Mouse (Mus musculus): ENCODE data around the gene Fxyd4. TPM values are rescaled to one million over a fixed set of nuclear protein-coding genes. Genes with fewer than 3 reads are reported as not detected.

Gene Fxyd4
- polyA plus RNA-seq, 1 experiment from 2014 or later: 4.2 TPM

- Histone ChIP-seq H3K9me3 (ENCODE audit: control insufficient read depth, low read length) (no peaks in the 10 kb centered on the region), H3K4me1 (replicated peaks; ENCODE audit: control insufficient read depth, insufficient read depth) (no peaks in the 10 kb centered on the region), H3K4me2 (replicated peaks; ENCODE audit: low read depth) (no peak overlapping the region), H3K27me3 (ENCODE audit: control insufficient read depth, insufficient read depth, low read length) (no peaks in the 10 kb centered on the region), H3K4me3 (ENCODE audit: low read depth, low read length) (no peak overlapping the region), H3K9ac (ENCODE audit: low read length) (no peak overlapping the region), H3K36me3 (ENCODE audit: control insufficient read depth, insufficient read depth, low read length) (no peaks in the 10 kb centered on the region), H3K27ac (replicated peaks) (no peak overlapping the region)
- peak; percentile 41 for DNase-seq (ENCODE audit: low spot score)
- TF ChIP-seq CTCF (IDR thresholded peaks at IDR 0.05; ENCODE audit: low read depth) (peak; percentile 76), EP300 (optimal IDR thresholded peaks at IDR 0.05) (no peak)
- 0 out of 2 replicates have a peak, but pooled peaks have one; percentile 46 for ATAC-seq (ENCODE audit: low FRiP score, low TSS enrichment)
- WGBS: 52% methylated on average over 11 of the region's 11 CpGs
Observed at GRCm38 (mm10) chr6:117932325-117933051, 5.0 kb downstream of the Fxyd4 start.

- no peaks in the 10 kb centered on the region for H3K4me1 ChIP-seq (replicated peaks; ENCODE audit: control insufficient read depth, insufficient read depth)
- no peak overlapping the region for H3K4me2 ChIP-seq (replicated peaks; ENCODE audit: low read depth)
- ATAC-seq (ENCODE audit: low FRiP score, low TSS enrichment): no peak
- H3K27ac ChIP-seq (replicated peaks): no peak overlapping the region
- H3K4me3 ChIP-seq (ENCODE audit: low read depth, low read length): no peak overlapping the region
- H3K36me3 ChIP-seq (ENCODE audit: control insufficient read depth, insufficient read depth, low read length): peaks cover 3% of the 10 kb centered on the region; the same call in 1 of the 2 replicates
- H3K9me3 ChIP-seq (ENCODE audit: control insufficient read depth, low read length): no peaks in the 10 kb centered on the region
- TF ChIP-seq EP300 (optimal IDR thresholded peaks at IDR 0.05) (no peak), CTCF (IDR thresholded peaks at IDR 0.05; ENCODE audit: low read depth) (no peak)
- DNase-seq (ENCODE audit: low spot score): no peak
- no peaks in the 10 kb centered on the region for H3K27me3 ChIP-seq (ENCODE audit: control insufficient read depth, insufficient read depth, low read length)
- 89% methylated on average over 3 of the region's 3 CpGs for WGBS
- H3K9ac ChIP-seq (ENCODE audit: low read length): no peak overlapping the region
Observed at GRCm38 (mm10) chr6:117929945-117930655, 7.4 kb downstream of the Fxyd4 start.

DNA sequence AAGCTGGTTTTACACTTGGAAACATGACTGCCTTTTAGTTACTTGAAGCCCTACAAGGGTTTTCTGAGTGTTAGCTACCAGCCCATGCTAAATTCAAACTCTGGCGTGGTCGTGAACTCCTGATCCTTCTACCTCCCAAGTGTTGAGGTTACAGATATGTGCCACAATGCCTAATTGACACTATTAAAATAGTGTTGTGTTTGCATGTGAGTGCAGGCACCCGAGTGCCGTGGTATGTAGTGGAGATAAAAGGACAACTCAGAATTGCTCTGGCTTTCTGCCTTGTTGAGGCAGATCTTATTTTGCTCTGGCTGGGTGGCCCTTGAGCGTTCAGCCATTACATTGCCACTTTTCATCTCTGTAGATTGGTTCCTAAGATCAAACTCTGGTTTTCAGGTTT lies 8.7 kb downstream of the Fxyd4 start:
- no peak for DNase-seq (ENCODE audit: low spot score)
- Histone ChIP-seq H3K9ac (ENCODE audit: low read length) (no peak overlapping the region), H3K4me2 (replicated peaks; ENCODE audit: low read depth) (no peak overlapping the region)

DNA sequence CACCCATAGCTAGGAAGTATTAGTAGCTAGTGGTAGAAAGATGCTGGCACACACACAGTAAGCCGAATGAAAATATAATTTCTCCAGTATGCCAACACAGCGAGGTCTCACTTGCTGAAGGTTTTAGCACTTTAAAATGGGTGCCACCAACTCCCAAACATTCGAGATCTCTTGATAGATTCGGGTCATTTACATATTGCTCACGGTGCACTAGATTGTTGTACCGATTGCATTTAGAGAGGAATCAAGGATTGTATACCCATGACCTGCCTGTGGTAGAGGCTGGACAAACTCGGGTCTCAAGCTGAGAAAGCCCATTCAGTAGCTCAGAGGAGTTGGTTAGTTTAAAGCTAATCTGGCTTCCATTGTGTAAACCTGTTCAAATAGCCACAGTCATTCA lies 9.5 kb downstream of the Fxyd4 start:
- no peaks in the 10 kb centered on the region for H3K27me3 ChIP-seq (ENCODE audit: control insufficient read depth, insufficient read depth, low read length)
- peaks cover 3% of the 10 kb centered on the region; the same call in 1 of the 2 replicates for H3K36me3 ChIP-seq (ENCODE audit: control insufficient read depth, insufficient read depth, low read length)
- H3K4me3 ChIP-seq (ENCODE audit: low read depth, low read length): no peak overlapping the region
- no peak overlapping the region for H3K4me2 ChIP-seq (replicated peaks; ENCODE audit: low read depth)
- TF ChIP-seq CTCF (IDR thresholded peaks at IDR 0.05; ENCODE audit: low read depth): no peak
- TF ChIP-seq EP300 (optimal IDR thresholded peaks at IDR 0.05): no peak
- ATAC-seq (ENCODE audit: low FRiP score, low TSS enrichment) (no peak), DNase-seq (ENCODE audit: low spot score) (no peak)
- no peak overlapping the region for H3K27ac ChIP-seq (replicated peaks)
- no peaks in the 10 kb centered on the region for H3K9me3 ChIP-seq (ENCODE audit: control insufficient read depth, low read length)
- WGBS: 80% methylated on average over 7 of the region's 7 CpGs
- H3K4me1 ChIP-seq (replicated peaks; ENCODE audit: control insufficient read depth, insufficient read depth): no peaks in the 10 kb centered on the region
- H3K9ac ChIP-seq (ENCODE audit: low read length): no peak overlapping the region

More for the DNA sequence above, 8.7 kb downstream of the Fxyd4 start:
- H3K36me3 ChIP-seq (ENCODE audit: control insufficient read depth, insufficient read depth, low read length): peaks cover 3% of the 10 kb centered on the region; the same call in 1 of the 2 replicates
- TF ChIP-seq CTCF (IDR thresholded peaks at IDR 0.05; ENCODE audit: low read depth) (no peak), EP300 (optimal IDR thresholded peaks at IDR 0.05) (no peak)
- H3K27ac ChIP-seq (replicated peaks): no peak overlapping the region
- ATAC-seq (ENCODE audit: low FRiP score, low TSS enrichment): no peak
- 81% methylated on average over 5 of the region's 5 CpGs for WGBS
- no peak overlapping the region for H3K4me3 ChIP-seq (ENCODE audit: low read depth, low read length)
- no peaks in the 10 kb centered on the region for H3K27me3 ChIP-seq (ENCODE audit: control insufficient read depth, insufficient read depth, low read length)
- no peaks in the 10 kb centered on the region for H3K9me3 ChIP-seq (ENCODE audit: control insufficient read depth, low read length)
- H3K4me1 ChIP-seq (replicated peaks; ENCODE audit: control insufficient read depth, insufficient read depth): no peaks in the 10 kb centered on the region

DNA sequence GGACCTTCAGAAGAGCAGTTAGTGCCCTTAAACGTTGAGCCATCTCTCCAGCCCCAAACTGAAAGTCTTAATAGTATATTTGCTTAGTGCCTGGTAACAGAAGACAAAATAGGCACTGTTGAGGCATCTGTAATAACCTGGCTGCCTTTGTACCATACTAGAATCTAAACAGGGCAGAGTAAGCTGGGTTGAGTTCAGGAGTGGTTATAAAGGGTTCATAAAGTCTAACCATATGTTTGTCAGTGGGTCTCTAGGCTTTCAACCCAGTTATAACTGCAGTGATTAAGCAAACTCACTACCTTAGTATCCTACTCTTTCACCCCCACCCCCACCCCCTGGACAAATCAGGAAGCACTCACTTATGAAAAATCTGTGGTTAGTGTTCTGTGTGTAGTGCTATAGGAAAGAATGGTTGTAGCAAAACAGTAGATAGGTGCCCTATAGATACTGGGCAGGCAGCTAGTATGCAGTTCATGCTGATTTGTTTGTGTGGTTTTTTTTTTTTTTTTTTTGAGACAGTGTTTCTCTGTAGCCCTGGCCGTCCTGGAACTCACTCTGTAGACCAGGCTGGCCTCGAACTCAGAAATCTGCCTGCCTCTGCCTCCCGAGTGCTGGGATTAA lies 10.5 kb downstream of the Fxyd4 start:
- no peaks in the 10 kb centered on the region for H3K4me1 ChIP-seq (replicated peaks; ENCODE audit: control insufficient read depth, insufficient read depth)
- no peaks in the 10 kb centered on the region for H3K9me3 ChIP-seq (ENCODE audit: control insufficient read depth, low read length)
- no peak for DNase-seq (ENCODE audit: low spot score)
- H3K9ac ChIP-seq (ENCODE audit: low read length): no peak overlapping the region
- H3K27ac ChIP-seq (replicated peaks): no peak overlapping the region
- H3K4me2 ChIP-seq (replicated peaks; ENCODE audit: low read depth): no peak overlapping the region
- no peak overlapping the region for H3K4me3 ChIP-seq (ENCODE audit: low read depth, low read length)
- H3K36me3 ChIP-seq (ENCODE audit: control insufficient read depth, insufficient read depth, low read length): peaks cover 4% of the 10 kb centered on the region; the same call in 1 of the 2 replicates
- H3K27me3 ChIP-seq (ENCODE audit: control insufficient read depth, insufficient read depth, low read length): no peaks in the 10 kb centered on the region
- no peak for TF ChIP-seq CTCF (IDR thresholded peaks at IDR 0.05; ENCODE audit: low read depth)
- no peak for TF ChIP-seq EP300 (optimal IDR thresholded peaks at IDR 0.05)
- ATAC-seq (ENCODE audit: low FRiP score, low TSS enrichment): 0 out of 2 replicates have a peak, but pooled peaks have one; percentile 41
- WGBS: 74% methylated on average over 4 of the region's 4 CpGs

All from stomach, postnatal 0 days (tissue).